Mouse (Mus musculus): ENCODE results near the gene Sphk1. TPM values are rescaled to one million over a fixed set of nuclear protein-coding genes. Genes with fewer than 3 reads are reported as not detected.
A peak's percentile ranks its signal among the peaks of the same experiment; 100 is the strongest.
"Not testable (repeated sequence)": the region's sequence is repeated elsewhere in the genome, so short reads cannot be mapped to it uniquely, and the experiment has no call there.

Sphk1 gene
- total RNA-seq (2021) = 1 to 10 TPM; 1.3 to 2.4 TPM

DNA sequence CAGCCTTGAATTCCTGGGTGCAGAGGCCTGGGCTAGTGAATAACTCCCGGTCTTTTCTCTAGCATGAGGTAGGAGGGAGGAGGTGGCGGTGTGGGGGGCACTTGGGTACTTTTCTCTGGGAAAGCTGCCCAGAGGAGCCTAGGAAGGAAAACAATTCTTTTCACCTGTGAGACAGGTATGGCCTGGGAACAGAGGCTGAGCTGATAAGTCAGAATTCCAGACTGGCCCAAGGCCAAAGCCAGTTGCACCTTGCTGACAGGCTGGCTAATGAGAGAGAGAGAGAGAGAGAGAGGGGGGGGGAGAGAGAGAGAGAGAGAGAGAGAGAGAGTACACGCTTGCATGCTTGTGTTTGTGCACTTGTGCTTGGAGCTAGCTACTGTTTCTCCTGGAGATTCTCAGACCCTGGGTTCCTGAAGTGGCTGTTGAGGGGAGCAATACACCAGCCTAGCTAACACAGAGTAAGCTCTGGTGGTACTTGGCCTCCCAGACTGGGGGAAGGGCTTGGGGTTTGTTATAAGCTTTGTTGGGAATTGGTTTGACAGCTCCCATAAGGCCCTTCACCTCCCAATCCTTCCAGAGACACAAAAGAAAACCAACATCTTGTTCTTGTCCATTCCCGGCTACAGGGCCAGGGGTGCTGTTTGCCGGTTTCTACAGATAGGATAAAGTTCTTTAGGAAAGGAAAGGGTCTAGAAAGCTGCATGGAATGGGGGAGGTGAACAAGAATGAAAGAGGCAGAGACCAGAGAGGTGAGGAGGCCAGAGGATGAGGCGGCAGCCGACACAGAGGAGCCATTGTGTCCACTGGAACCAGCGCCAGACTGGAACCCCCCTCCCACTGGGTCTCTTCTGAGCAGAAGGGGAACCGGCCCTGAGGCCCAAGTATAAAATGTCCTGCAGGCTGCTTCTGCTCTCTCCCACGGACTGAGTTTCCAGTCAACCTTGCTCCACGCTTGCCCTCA lies at the start of gene Sphk1:
Gene Sphk1 (plus strand): TSS at position 739 of the 961 bp plus-strand sequence.
- no peak for DNase-seq

DNA sequence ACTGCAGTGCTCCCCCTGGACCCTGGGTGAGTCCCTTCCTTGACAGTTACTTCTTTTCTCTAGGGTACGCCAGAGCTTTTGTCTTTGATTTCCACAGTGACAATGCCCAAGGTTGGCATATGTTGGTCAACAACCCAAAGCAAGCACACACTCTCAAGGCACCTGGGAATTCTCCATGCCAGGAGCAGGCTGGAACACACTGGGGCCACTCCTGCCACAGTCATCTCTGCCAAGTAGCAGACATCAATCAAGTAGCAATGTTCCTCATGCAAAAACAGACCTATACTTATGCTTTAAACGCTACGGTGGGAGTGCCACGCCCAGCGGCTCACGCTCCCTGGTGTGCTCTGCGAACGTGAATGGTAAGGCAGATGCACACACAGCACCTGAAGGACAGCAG lies 49.8 kb upstream of the Sphk1 start:
- no peak for DNase-seq

DNA sequence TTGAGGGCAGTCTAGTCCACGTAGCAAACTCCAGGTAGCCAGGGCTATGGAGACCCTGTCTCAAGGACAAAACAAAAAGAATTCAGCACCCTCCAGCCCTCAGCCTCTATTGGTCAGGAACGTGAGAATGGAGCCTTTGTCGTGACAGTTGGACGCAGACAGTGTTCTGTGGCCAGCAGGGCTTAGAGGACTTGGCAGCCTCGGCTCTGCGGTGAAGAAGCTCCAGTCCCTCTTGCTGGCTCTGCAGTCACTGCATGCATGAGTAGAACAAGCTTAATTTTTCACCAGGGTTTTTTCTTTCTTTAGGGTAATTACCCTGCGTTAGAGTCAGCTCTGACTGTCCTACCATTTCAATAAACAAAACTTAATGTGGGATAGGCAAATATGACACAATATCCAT lies 48.9 kb upstream of the Sphk1 start:
- DNase-seq = no peak

DNA sequence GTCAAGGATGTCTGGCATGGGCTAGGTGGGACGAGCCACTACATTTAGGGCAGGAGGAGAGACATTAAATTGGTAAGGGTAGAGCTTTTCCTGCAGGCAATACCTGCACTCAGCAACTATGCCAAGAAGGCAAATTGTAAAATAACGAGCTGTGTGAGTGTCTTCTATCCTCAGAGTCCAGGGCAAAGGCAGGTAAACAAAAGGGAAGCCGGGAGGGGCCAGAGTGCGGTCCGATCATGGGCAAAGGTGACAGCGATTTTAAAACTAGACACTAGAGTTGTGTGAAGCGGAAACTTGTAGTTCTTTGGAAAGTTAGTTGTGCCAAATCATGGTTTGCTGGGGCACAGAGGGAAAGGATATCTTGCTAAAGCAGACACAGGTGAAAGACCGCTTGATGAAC lies 46.5 kb upstream of the Sphk1 start:
- no peak for DNase-seq

DNA sequence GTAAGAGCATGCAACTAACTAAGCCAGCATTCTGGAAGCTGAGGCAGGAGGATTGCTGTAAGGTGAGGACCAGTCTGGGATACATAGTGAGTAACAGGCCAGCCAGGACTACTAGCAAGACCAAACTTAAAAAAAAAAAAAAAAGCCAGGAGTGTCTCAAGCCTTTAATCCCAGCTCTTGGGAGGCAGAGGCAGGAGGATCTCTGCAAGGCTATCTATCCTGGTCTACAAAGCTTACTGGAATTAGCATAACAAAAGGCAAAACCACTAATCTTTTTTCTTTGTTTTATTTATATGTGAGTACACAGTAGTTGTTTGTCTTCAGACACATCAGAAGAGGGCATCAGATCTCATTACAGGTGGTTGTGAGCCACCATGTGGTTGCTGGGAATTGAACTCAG lies 42.5 kb upstream of the Sphk1 start:
- DNase-seq = no peak

DNA sequence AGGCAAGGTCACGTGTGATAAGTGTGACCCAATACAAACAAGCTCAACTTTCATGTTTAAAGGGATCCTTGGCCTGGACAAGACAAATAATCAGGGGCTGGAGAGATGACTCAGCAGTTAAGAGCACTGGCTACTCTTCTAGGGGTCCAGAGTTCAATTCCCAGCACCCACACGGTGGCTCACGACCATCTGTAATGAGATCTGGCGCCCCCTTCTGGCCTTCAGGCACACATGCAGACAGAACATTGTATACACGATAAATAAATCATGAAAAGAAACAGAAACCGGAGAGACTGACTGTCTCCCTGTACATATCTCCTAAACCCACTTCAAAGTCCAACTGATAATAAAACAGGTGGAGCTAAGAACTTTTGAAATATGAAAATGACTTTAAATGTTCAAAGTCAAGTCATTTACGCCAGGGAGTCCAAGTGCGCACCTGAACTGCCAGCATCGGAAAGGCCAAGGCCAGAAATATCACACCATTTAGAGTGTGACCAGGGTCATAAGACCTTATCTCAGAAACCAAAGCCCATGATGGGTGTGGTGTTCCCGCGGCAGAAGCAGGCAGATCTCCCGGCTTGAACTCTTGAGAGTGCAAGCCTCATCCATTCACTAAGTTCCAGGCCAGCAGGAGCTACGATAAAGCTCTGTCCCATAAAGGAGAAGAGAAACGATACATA lies 41.9 kb upstream of the Sphk1 start:
- no peak for DNase-seq

DNA sequence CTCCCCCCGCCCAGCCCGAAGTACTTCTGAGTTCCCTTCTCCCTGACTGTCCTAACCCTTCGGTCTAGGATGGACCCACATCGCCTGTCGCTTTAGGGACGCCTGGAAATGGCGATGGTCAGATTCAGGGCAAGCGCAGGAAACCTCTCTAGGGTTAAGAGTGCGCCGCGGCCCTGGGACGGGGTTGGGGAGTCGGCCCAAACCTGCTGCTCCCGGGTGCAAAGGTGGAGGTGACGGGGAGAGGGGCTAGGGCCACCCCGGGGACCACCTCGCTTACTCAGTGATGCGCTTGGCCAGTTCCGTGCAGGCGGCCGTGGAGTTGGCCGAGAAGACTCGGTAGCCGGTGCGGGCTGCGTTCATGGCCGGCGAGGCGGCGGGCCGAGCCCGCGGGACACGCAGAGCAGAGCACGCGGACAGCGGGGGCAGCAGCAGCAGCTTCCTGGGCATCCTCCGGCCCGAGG lies 40.9 kb upstream of the Sphk1 start:
- no peak for DNase-seq

DNA sequence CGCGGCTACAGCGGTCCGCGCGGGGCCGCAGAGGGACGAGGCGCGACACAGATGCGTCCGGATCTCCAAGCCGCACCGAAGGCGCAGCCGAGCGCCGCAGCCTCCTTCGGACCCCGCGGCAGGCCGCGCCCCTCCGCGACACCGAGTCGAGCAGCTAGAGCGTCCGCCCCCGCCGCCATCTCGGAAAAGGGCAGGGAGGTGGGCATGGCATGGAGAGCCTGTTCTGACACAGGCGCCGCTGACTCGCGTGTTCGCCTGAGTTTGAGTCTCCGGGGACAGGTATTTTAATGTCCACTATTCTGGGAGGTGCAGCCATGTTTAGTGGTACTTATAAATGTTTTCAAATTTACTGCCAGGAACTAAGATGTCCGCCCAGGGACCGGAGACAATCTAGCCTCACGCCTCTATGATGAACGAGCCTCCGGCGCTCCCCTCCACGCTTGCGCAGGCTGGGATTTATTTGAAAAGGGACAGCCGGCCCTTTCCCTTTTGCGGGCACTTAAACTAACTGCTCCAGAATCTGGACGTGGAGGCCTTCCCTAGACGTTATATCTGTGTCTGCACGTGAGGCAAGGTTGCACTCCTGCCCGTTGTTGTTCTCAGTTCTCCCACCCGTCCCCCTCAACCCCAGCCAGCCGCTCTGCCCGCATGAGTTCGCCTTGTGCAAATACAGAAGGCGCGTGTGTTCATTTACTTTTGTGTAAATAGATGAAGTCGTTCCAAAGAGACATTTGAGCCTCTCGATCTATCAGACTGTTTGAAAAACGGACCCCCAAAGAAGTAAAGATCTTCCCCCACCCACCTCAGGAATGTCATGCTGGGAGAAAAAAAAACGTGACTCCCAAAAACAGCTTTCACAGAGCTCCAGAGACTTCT lies 40.3 kb upstream of the Sphk1 start:
- peak; percentile 87 to 91 for DNase-seq

DNA sequence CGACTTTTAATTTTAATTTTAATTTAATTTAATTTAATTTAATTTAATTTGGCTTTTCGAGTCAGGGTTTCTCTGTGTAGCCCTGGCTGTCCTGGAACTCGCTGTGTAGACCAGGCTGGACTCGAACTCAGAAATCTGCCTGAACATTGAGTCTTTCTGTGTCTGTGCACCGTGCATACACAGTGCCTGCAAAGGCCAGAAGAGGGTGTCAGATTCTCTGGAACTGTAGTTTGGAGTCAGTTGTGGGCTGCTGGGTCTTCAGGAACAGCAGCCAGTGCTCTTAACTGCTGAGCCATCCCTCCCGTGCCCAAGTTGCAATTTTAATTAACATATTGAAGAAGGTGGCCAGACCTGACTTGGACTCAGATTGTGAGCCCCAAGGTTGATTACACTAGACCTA lies 39.4 kb upstream of the Sphk1 start:
- DNase-seq = no peak

DNA sequence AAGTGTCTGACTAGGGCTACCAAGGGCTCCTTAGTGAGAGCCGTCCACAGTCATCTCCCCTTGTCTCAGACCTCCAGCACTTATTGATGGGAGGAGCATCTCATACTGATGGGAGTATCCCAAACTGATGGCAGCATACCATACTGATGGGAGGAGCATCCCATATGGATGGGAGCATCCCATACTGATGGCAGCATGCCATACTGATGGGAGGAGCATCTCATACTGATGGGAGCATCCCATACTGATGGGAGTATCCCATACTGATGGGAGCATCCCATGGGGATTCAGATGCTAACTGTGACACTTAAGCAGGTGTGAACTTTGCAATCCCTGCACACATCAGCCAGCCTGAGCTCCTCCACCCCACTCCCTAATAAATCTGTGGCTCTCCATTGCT lies 38.2 kb upstream of the Sphk1 start:
- DNase-seq = not testable (repeated sequence)

DNA sequence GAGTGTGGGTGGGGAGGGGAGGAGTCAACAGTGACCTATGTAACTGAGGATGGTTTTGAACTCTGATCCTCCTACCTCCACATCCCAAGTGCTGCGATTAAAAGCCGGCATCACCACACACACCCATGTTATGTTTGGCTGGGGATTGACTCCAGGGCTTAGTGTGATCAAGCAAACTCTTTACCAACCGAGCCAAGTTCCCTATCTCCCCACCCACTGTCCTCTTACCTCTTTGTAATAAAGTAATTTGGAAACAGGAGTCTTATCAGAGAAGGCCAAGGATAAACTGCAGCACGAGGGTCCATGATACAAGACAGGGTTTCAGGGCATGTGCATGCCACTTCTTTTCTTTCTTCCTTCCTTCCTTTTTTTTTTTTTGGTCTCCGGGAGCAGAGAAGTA lies 37.5 kb upstream of the Sphk1 start:
- DNase-seq = no peak

DNA sequence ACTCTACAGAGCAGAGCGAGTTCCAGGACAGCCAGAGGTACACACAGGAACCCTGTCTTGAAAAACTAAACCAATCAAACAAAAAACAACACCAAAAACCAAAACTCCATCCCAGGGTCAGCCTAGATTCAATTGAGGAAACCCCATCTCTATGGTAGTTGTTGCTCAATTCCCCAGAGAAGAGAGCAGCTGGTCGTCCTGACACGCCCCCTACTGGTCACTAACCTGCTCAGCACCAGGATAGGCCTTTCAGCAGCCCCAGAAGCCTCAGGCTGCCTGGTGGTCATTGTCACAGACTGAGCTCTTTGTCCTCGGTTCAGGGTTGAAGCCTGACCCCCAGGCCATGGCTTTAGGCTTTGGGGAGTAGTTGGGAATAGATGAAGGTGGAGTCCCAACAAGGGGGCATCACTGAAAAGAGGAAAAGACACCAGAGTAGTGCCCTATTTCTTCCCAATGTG lies 36.9 kb upstream of the Sphk1 start, which contains the start of gene Prpsap1:
Gene Prpsap1 (minus strand): TSS at position 408 of the 458 bp plus-strand sequence.
- no peak for DNase-seq

DNA sequence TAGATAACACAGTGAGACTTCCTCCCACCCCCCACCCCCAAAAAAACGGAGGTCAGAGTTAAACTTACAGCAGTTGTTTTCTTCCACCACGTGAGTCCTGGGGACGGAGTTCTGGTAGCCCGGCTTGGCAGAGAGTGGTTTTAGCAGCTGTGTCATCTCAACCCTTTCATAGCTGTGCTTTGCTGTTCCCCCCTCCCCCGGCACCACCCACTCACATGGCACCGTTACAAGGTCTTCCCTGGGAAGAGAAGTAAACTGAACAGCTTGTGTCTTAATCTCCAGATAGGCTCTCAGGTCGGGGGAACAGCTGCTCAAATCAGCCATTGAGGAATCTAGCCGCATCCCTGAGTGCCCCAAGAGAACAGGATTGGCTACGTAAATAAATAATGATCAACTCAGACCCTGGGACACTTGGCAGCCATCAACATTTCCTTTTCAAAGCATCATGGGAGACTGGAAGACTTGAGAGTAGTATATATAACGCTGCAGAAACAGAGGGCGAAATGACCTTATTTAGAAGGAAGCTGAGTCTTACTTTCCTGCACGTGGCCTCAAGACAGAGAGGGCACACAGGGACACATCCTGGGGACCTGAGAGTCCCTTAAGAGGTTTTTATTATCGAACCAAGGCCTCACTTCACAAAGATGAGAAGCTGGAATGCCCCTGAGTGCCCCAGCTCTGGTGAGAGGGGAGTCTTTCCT lies 36.1 kb upstream of the Sphk1 start:
- DNase-seq = peak; percentile 48 to 55

DNA sequence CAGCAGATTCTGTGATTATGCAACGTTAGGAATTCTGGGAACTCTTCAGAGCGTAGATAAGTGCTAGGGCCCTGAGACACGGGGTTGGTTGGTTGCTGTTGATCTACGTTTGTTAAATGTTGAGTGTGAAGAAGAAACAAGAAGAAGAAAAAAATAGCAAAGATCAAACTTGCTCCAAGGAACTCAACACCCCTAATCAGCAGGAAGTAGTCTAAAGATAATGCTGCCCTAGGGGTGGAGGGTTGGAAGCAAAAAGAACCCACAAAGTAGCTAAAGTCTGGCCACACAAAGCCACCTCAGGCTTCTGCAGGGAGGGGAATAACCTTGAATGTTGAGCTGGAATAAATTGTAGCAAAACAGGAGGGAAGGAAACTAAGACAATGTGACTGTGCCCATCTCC lies 33.4 kb upstream of the Sphk1 start:
- no peak for DNase-seq

DNA sequence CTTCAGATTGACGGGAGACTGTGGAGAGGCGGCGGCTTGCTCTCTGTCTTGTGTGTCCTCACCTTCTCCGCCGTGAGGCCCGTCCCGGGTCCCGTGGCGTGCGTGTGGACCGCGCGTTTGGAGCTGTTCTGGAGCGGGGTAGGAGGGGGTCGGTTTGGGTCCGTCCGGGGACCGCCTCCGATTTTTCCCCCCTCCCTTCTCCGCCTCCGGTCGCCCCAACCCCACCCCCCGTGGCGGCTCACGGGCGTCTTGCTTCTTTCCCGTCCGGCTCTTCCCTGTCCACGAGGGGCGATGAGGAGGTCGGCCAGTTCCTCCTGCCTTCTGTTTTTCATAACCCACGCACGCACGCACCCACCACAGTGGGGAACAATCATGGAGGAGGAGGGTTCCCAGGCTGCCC lies 32.1 kb upstream of the Sphk1 start:
- DNase-seq = no peak

DNA sequence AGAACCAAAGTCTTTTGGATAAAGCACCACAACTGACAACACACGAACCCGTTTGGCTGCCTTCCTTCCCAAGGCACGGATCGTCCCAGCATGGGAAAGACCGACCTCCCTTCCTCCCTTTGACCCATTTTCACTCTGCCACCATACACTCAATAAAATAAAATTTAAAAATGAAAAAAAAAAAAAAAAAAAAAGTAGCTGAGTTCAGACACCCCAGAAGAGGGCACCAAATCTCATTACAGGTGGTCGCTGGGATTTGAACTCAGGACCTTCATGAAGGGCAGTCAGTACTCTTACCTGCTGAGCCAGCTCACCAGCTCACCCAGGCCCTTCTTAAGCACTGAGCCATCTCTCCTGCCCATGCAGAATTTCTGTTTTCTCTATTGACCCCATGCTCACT lies 31.7 kb upstream of the Sphk1 start:
- DNase-seq = no peak

DNA sequence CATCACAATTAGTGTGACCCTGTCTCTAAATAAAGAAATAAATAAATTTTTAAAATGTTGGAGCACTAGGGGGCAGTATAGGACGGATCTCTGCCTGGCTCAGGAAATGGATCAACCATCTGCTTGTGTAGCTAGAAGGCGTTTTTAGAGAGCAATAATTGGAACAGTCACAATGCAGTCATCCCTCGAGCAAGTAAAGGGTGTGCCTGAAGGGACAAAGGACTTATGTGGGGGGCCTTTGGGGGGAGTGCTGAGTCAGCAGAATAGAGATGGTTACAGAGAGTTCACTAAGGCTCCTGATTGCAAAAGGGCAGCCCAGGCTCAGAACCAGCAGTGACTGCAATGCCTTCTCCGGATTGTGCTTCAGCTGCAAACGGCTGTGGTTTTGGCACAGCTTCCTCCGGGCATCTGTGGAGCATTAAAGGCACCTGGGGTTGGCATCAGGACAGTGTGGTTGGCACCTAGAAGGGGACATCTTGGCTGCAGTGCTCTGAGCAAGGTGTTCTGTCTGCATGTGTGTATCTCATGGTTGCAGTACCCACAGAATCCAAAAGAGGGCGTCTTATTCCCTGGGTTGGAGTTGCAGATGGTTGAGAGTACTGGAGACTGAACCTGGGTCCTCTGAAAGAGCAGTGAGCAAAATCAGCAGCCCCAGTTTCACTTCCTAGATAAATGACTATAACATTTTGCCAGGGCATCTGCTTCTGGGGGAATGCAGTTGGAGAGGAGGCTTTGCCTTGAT lies 29.5 kb upstream of the Sphk1 start:
- no peak for DNase-seq

DNA sequence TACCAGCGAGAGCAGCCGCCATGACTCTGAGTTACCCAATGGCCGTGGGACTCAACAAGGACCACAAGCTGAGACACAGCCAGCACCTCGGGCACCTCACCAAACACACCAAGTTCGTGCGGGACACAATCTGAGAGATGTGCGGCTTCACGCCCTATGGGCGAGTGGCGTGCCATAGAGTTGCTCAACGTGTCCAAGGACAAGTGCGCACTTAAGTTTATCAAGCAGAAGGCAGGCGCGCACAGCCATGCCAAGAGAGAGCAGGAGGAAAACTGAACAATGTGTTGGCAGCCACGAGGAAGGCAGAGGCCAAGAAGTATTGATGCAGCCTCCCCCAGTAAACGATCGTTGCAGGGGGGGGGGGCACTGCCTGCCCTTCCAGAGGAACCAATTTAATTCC lies 26.2 kb upstream of the Sphk1 start:
- no peak for DNase-seq

DNA sequence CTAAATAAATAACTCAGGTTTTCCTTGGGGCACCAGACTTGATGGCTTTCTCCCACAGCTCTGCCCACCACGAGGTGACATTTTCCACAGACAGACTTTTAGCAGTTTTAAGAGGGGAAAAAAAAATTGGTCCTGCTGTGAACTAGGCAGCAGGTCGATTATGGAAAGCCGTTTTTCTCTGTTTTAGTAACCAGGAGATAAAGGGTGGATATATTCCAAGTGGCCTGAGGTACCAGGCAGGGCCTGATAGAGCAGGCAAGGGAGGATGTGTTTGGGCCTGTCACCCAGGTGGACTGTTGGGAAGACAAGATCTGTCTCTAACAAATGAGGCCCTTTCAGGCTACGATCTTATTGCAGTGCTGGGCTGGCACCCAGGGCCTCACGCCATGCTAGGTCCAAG lies 25.2 kb upstream of the Sphk1 start:
- DNase-seq = no peak

DNA sequence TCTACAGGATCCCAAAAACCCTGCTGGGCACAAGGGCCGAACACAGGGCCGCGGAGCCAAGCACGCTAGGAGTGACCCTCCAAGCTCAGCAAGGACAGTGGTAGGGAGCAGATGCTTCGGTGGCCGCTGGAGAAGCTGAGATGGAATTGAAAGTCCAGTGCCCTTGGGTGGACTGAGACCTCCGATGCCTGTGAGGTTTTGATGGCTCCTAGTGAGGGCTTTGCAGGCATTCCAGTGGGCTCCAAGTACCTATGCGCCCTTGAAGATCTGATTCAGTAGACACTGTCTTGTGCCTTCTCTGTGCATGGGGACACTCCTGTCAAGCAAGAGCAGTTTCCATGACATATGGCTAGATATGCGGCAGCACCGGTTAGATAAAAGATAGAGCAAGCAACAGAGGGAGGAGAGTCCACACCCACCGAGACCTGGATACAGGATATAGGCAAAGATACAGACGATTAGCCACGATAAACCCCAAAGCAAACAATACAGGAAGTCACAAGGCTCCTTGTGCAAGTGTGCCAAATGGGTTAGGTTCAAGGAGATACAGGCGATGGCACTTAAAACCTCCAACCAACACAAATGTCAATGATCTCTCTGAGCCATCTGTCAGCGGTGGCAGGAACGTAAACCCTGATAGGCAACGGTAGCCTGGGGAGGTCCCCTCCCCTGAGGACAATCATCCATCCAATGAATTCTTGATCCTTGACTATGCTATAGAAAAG lies 24.4 kb upstream of the Sphk1 start:
- no peak for DNase-seq
